Mouse (Mus musculus) gastrocnemius, postnatal 14 days (tissue): ENCODE data around the gene Arid3a. TPM values are rescaled to one million over a fixed set of nuclear protein-coding genes. Genes with fewer than 3 reads are reported as not detected.

Source experiments
- DNase-seq: peaks from one replicate; pipeline ENCODE4 v3.0.0; 2021; ENCODE audit warnings: mixed read lengths
- intact Hi-C: fragments of 180-260 bp; cut with DNase I; formaldehyde crosslinking; loops from one replicate; pipeline ENCODE4 v1.15.1; 2025; ENCODE audit warnings: low total_unique reads
- total RNA-seq, 2 experiments: library from RNA; stranded (reverse); gene quantifications; 2 replicates each; pipeline ENCODE4 v1.2.3; 2021

The Arid3a gene
- total RNA-seq, 2 experiments from 2014 or later: 2.4 to 2.7 TPM

- DNase-seq: no peak
- intact Hi-C loops: no loop called here
Measured at GRCm38 (mm10) chr10:79906712-79907111, 20.1 kb upstream of the Arid3a start.

- intact Hi-C loops: no loop called here
- DNase-seq: no peak
Measured at GRCm38 (mm10) chr10:79907415-79907814, 19.4 kb upstream of the Arid3a start.

GRCm38 (mm10) chr10:79908167-79909091, 18.4 kb upstream of the Arid3a start, which contains the start of gene Med16:
Gene Med16, minus strand, starts transcription at chr10:79908923.
- peak; percentile 97 for DNase-seq
- intact Hi-C loops: no loop called here

DNA sequence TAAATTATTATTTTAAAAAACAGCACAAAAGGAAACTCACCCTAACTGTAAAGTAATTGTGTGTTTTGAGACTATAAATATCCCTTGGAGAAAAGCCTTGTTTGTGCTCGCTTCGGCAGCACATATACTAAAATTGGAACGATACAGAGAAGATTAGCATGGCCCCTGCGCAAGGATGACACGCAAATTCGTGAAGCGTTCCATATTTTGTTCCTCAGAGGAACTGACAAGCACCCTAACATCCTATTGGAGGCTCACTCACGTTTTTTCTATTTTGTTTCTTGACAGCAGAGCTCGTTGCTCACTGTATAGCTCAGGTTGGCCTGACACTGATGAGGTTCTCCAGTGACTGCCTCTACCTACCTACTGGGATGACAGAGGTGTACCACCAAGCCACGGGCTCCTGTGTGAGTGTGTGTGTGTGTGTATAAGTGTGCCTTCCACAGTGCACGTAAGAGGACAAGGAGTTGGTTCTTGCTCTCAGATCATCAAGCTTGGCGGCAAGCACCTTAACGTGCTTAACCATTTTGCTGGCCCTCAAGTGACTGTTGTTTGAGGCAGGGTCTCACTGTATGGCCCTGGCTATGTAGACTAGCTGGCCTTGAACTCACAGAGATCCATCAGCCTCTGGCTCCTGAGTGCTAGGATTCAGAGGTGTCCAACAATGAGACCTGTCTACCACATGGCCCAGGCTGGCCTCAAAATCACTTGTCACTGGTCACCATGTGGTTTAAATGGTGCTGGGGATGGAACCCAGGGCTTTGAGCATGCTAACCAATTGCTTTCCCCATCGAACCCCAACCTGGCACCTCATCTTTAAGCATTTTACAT, 17.5 kb upstream of the Arid3a start:
- intact Hi-C loops: no loop called here
- no peak for DNase-seq

GRCm38 (mm10) chr10:79910556-79910955, 16.3 kb upstream of the Arid3a start, which contains the start of gene Gm26602:
Gene Gm26602, plus strand, starts transcription at chr10:79910856.
- no peak for DNase-seq
- intact Hi-C loops: no loop called here

GRCm38 (mm10) chr10:79912412-79912811, 14.4 kb upstream of the Arid3a start:
- no peak for DNase-seq
- intact Hi-C loops: no loop called here

- intact Hi-C loops: no loop called here
Measured at GRCm38 (mm10) chr10:79914131-79914947, 12.5 kb upstream of the Arid3a start.

DNA sequence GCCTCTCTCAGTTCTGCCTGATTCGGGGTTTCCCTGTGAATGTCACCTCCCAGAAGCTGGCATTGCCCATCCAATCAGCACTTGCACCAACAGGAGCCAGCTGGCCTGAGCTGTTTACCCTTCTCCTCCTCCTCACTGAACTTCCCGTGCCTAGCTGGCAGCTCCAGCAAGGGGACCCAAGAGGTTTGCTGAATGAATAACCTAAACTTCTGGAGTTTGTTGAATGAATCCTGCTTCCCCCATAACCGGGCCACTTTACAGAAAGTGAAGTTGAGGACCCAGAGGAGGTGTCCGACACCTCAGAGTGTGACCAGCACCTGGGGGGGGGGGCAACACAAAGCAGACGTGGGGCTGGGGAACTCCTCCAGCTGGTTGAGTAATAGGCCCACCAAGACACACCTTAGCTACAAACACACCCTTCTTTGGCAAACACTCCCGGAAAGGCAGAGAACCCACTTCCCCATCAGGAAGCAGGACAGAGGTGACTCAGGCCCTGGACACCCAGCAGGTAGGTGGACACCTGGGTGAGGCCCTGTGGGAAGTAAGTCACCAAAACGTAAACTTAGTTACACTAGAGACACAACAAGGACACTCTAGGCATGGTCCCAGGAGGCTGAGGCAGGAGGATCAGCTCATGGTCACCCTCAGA, 11.8 kb upstream of the Arid3a start:
- intact Hi-C loops: loop anchor here (5.0 kb wide), 1 partner anchor 33 kb away; no protein-coding TSS in a partner anchor
- DNase-seq: no peak

More at GRCm38 (mm10) chr10:79914131-79914947, 12.5 kb upstream of the Arid3a start:
- DNase-seq: no peak

DNA sequence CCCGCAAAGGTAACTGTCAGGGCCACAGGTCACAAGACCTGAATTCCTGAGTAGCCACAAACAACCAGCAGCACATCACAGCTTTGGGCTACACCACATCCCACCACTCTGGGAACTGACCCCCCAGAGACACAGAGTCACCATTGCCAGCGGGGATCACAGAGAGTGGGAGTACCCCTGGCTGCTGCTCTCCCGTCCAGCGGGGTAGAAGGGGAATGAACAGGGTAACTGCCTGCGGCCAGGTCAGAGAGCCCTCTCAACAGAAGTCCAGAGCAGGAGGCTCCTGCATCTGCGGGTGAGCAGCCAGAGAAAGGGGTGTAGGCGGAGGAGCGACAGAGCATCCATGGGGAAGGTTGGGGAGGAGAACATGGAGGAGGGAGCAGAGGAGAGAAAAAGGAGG, 10.8 kb upstream of the Arid3a start:
- DNase-seq: no peak
- intact Hi-C loops: loop anchor here (5.0 kb wide), 1 partner anchor 34 kb away; no protein-coding TSS in a partner anchor

- peak; percentile 89 for DNase-seq
- intact Hi-C loops: loop anchor here (5.0 kb wide), 1 partner anchor 35 kb away; no protein-coding TSS in a partner anchor
Measured at GRCm38 (mm10) chr10:79916808-79917531, 9.9 kb upstream of the Arid3a start, which contains the start of gene Kiss1r. Gene Kiss1r, plus strand, starts transcription at chr10:79916971.

DNA sequence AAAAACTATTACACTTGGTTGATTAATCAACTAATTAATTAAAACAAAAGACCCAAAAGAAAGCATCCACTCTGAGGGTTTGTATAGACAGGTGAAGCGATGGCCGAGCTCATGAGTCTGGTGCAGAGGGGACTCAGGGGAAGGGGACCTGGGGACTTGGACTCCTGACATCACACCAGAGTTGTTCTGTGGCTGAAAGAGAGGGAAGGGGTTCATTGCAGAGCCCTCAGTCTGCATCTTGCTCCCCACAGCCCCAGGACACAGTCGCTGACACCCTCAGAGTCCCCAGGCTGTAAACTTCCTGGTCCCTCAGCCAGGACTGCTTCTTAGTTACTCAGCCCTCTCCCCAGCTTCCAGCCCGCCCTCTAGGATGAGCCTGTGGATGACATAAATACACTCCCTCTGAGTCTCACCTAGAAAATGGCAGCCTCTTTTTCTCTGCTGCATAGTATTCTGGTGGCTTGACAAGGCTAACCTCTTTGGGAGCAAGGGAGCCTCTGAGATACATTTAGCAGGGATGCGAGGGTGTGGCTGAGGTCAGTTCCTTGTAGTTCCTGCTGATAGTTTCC, 9.2 kb upstream of the Arid3a start:
- no peak for DNase-seq
- intact Hi-C loops: loop anchor here (5.0 kb wide), 1 partner anchor 35 kb away; no protein-coding TSS in a partner anchor

GRCm38 (mm10) chr10:79918231-79919078, 8.4 kb upstream of the Arid3a start:
- intact Hi-C loops: loop anchor here (5.0 kb wide), 1 partner anchor 36 kb away; no protein-coding TSS in a partner anchor
- no peak for DNase-seq

- intact Hi-C loops: loop anchor here (5.0 kb wide), 1 partner anchor 37 kb away; no protein-coding TSS in a partner anchor
- DNase-seq: no peak
Measured at GRCm38 (mm10) chr10:79919251-79919849, 7.5 kb upstream of the Arid3a start.

DNA sequence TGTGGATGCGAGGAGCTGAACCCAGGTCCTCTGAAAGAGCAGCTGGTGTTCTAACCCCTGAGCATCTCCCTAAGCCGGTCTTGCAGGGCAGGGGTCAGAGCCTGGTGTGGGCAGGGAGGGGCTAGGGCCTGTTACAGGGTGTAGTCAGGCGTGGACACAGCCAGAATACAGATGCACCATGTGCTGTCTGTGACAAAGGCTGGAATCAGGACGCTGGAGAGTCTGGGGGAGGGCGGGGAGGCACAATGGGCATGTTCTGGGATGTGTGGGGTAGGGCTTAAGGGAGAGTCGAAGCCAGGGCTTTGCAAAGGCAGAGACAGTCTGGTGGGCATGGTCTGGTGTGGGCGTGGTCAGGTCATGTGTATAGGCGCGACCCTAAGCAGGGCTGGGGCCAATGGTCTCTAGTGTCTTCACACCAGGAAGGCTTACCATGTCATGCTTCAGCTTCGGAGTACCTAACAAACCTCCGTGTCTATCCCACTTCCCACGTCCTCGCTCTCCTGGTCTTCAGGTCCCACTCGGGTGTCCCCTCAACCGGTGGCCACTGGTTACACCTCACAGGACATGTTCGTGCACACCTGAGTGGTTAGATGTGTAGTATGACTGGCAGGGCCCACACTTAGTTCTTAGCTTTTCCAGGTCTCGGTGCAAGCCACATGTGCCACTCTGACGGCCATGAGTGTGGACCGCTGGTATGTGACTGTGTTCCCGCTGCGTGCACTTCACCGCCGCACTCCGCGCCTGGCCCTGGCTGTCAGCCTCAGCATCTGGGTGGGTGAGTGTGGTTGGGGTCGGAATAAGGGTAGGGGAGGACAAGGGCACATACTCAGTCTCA, 6.6 kb upstream of the Arid3a start:
- intact Hi-C loops: loop anchor here (5.0 kb wide), 1 partner anchor 88 kb away; no protein-coding TSS in a partner anchor
- DNase-seq: no peak

DNA sequence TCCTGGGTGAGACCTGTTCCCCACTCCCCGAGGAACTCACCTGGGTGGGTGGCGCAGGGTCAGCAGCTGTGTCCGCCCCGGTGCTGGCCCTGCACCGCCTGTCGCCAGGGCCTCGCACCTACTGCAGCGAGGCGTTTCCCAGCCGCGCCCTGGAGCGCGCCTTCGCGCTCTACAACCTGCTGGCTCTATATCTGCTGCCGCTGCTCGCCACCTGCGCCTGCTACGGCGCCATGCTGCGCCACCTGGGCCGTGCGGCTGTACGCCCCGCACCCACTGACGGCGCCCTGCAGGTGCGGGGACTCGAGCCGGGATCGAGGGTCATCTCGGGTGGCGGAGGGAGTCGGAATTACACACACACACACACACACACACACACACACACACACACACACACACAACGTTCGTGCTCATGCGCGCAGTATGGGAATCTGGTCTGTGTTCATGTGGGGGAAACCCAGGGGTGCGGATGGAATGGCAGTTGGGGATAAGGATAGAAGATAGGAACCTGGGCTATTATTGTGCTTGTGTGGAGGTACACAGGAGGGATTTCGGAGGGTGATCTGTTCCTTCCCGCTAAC, 5.8 kb upstream of the Arid3a start, which contains the start of gene R3hdm4:
TSS of gene R3hdm4 (minus strand) at position 251 of the 578 bp plus-strand sequence.
- DNase-seq: no peak
- intact Hi-C loops: loop anchor here (5.0 kb wide), 1 partner anchor 89 kb away; no protein-coding TSS in a partner anchor
